Mouse (Mus musculus) midbrain, embryonic 13.5 days (tissue): ENCODE results near the gene Ttk. TPM values are rescaled to one million over a fixed set of nuclear protein-coding genes. Genes with fewer than 3 reads are reported as not detected.

Experiments
- ATAC-seq: fragments of 200-750 bp; cut with Nextera tagmentation; 2 replicates; pipeline ENCODE4 v1.8.0; 2017; ENCODE audit warnings: mild to moderate bottlenecking, moderate TSS enrichment, moderate library complexity
- H3K27ac ChIP-seq: fragments of 300-500 bp; sonication (generic); 2 replicates; pipeline ENCODE4 v1.5.1; 2015; ENCODE audit warnings: inconsistent platforms, mild to moderate bottlenecking, moderate library complexity
- H3K27me3 ChIP-seq: fragments of 300-500 bp; sonication (generic); 2 replicates; pipeline ENCODE4 v1.6.1; 2015; ENCODE audit warnings: mild to moderate bottlenecking, inconsistent platforms
- H3K36me3 ChIP-seq: fragments of 300-500 bp; sonication (generic); 2 replicates; pipeline ENCODE4 v1.6.1; 2015; ENCODE audit warnings: mild to moderate bottlenecking, inconsistent platforms
- H3K4me1 ChIP-seq: fragments of 300-500 bp; sonication (generic); replicated peaks from 2 replicates; pipeline ENCODE4 v1.6.1; 2015; ENCODE audit warnings: inconsistent platforms
- H3K4me2 ChIP-seq: fragments of 300-500 bp; sonication (generic); replicated peaks from 2 replicates; pipeline ENCODE4 v1.6.1; 2015; ENCODE audit warnings: moderate library complexity, mild to moderate bottlenecking, inconsistent platforms
- H3K4me3 ChIP-seq: fragments of 300-500 bp; sonication (generic); replicated peaks from 2 replicates; pipeline ENCODE4 v1.5.1; 2015; ENCODE audit warnings: mild to moderate bottlenecking, inconsistent platforms
- H3K9ac ChIP-seq: fragments of 300-500 bp; sonication (generic); replicated peaks from 2 replicates; pipeline ENCODE4 v1.6.1; 2015; ENCODE audit warnings: mild to moderate bottlenecking, inconsistent platforms
- H3K9me3 ChIP-seq: fragments of 300-500 bp; sonication (generic); 2 replicates; pipeline ENCODE4 v1.6.1; 2016; ENCODE audit warnings: mild to moderate bottlenecking, inconsistent platforms
- WGBS: fragments of 180-500 bp; shearing (Covaris S2); methylation state at CpG from one replicate; pipeline ENCODE4 v1.1.7; 2015; 5-methylcytosine and 5-hydroxymethylcytosine counted together
- polyA plus RNA-seq: library from polyadenylated mRNA; unstranded; fragments of >200 nt; fragmentation: Nextera tagmentation; extraction: Ambion mirVana; gene quantifications from 2 replicates; pipeline ENCODE4 v1.2.1, GENCODE M21; 2015

The Ttk gene
- polyA plus RNA-seq, 1 experiment from 2014 or later, result 15.1 TPM

GRCm38 (mm10) chr9:83907017-83907416 lies 72.5 kb downstream of the Ttk start:
- ATAC-seq, result no peak
- Histone ChIP-seq H3K27me3 (no peaks in the 10 kb centered on the region), H3K27ac (no peak overlapping the region), H3K4me2 (no peak overlapping the region), H3K4me3 (no peak overlapping the region), H3K4me1 (no peaks in the 10 kb centered on the region), H3K36me3 (no peaks in the 10 kb centered on the region), H3K9me3 (no peaks in the 10 kb centered on the region), H3K9ac (no peak overlapping the region)
- WGBS, result 87% methylated on average over 3 of the region's 3 CpGs

GRCm38 (mm10) chr9:83909836-83910235 lies 75.3 kb downstream of the Ttk start:
- 84% methylated on average over 2 of the region's 2 CpGs for WGBS
- Histone ChIP-seq H3K9ac (no peak overlapping the region), H3K4me2 (no peak overlapping the region), H3K27me3 (no peaks in the 10 kb centered on the region), H3K36me3 (no peaks in the 10 kb centered on the region), H3K4me3 (no peak overlapping the region), H3K9me3 (no peaks in the 10 kb centered on the region), H3K4me1 (no peaks in the 10 kb centered on the region), H3K27ac (no peak overlapping the region)
- ATAC-seq, result no peak

DNA sequence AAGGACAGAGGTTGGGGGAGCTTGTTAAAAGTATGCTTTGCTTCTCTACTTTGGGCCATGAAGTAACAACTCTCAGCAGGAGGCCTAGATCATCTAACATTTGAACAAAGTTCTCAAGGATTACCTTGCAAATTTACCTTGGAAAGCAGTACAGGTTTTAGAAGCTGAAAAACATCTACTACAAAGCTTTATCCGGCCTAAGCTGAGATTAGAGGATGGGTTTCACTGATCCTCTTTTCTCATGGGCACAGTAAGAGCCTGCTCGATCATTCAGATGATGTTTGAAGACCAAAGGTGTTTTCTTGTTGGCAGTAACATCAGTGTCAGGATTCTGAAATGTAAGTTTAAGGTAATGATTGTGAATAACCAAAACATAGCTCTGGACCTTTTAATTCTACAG lies 76.4 kb downstream of the Ttk start:
- Histone ChIP-seq H3K27me3 (no peaks in the 10 kb centered on the region), H3K9me3 (no peaks in the 10 kb centered on the region), H3K27ac (no peak overlapping the region), H3K9ac (no peak overlapping the region), H3K4me2 (no peak overlapping the region), H3K4me3 (no peak overlapping the region), H3K4me1 (no peaks in the 10 kb centered on the region), H3K36me3 (no peaks in the 10 kb centered on the region)
- WGBS, result 80% methylated on average over 2 of the region's 2 CpGs
- no peak for ATAC-seq

Other genes starting within 250 kb of the Ttk start
- gene Elovl4, start 28.4 kb upstream of the Ttk start, polyA plus RNA-seq, result 70.1 and 76.0 TPM in 2 replicates
- gene Bckdhb, start 90.5 kb downstream of the Ttk start, polyA plus RNA-seq, result 31.0 and 31.4 TPM in 2 replicates